Mouse (Mus musculus): ENCODE results near the gene Cela2a.

DNA sequence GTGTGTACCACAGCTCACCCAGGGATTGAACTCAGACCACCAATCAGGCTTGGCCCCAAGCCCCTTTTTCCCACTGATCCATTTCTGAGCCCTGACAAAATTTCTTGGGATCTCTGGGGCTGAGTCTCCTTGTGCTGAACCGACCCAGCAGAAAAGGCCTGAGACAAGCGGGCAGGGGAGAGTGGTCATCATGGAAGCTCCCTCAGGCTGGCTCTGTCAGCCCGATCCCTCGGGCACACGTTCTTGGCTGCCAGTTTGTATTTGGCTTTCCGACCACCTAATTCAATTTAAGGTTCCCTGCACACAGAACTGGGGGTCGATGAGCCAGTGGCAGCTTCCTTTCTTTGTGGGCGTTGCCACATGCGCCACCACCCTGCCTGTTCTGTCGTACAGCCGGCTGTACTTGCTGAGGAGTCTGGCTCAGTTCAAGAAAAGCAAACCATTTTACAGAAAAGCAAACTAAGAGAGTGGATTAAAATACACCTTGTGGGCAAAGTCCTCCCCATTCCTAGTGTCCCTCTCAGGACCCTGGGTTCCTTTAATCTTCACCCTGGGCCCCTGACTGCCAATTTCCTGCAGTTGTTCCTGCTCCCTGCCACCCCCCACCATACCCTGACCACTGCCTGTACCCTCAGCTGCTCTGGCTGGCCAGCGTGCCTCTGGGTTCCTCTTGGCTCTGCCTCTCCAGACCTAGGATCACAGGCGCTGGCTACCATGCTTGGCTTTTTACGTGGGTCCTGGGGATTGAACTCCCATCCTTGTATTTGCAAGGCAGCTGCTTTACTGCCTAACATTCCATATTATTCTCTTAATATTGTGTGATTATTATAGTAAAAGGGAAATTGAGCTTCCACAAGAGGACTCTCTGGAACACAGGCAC, 8.9 kb downstream of the Cela2a start:
- TF ChIP-seq POLR2A (IDR thresholded peaks at IDR 0.05; ENCODE audit: low read depth, low read length) (no peak), CTCF (IDR thresholded peaks at IDR 0.05; ENCODE audit: borderline replicate concordance, insufficient read depth, low read length) (no peak)

Measured in embryonic fibroblast, embryonic 13.5 days (primary cell).